Mouse (Mus musculus) embryo, embryonic 10 days (tissue): ENCODE data around the gene Pnpla6.
A peak's percentile ranks its signal among the peaks of the same experiment; 100 is the strongest.

Source experiments
- DNase-seq: peaks from one replicate; pipeline ENCODE4 v3.0.0-alpha.2; 2015; ENCODE audit warnings: low spot score

Pnpla6 gene

GRCm38 (mm10) chr8:3515260-3515671 is at the start of gene Pnpla6:
TSS of gene Pnpla6 (plus strand) at chr8:3515384.
- DNase-seq: peak; percentile 94

- DNase-seq: peak; percentile 100
Observed at GRCm38 (mm10) chr8:3467006-3467885, 47.9 kb upstream of the Pnpla6 start, which contains the start of gene Pex11g. TSS of gene Pex11g (minus strand) at chr8:3467680.

- no peak for DNase-seq
Observed at GRCm38 (mm10) chr8:3467886-3468545, 47.2 kb upstream of the Pnpla6 start.

- DNase-seq: no peak
Observed at GRCm38 (mm10) chr8:3468838-3469237, 46.3 kb upstream of the Pnpla6 start.

GRCm38 (mm10) chr8:3470562-3470961 is 44.6 kb upstream of the Pnpla6 start, which contains the start of gene Tex45:
TSS of gene Tex45 (plus strand) at chr8:3470862.
- no peak for DNase-seq

GRCm38 (mm10) chr8:3475715-3476429 is 39.3 kb upstream of the Pnpla6 start:
- peak; percentile 47 for DNase-seq

- no peak for DNase-seq
Observed at GRCm38 (mm10) chr8:3480221-3480785, 34.9 kb upstream of the Pnpla6 start.

- no peak for DNase-seq
Observed at GRCm38 (mm10) chr8:3481605-3482004, 33.6 kb upstream of the Pnpla6 start.

- no peak for DNase-seq
Observed at GRCm38 (mm10) chr8:3482240-3482740, 32.9 kb upstream of the Pnpla6 start.

GRCm38 (mm10) chr8:3483546-3483945 is 31.6 kb upstream of the Pnpla6 start:
- no peak for DNase-seq

- DNase-seq: no peak
Observed at GRCm38 (mm10) chr8:3485192-3485591, 30.0 kb upstream of the Pnpla6 start.

- DNase-seq: peak; percentile 85
Observed at GRCm38 (mm10) chr8:3492901-3493844, 22.0 kb upstream of the Pnpla6 start, which contains the start of gene Zfp358. TSS of gene Zfp358 (plus strand) at chr8:3493138.

GRCm38 (mm10) chr8:3493845-3494208 is 21.4 kb upstream of the Pnpla6 start:
- DNase-seq: peak; percentile 25

GRCm38 (mm10) chr8:3495578-3496427 is 19.4 kb upstream of the Pnpla6 start:
- DNase-seq: no peak

- DNase-seq: no peak
Observed at GRCm38 (mm10) chr8:3496428-3496748, 18.8 kb upstream of the Pnpla6 start.

GRCm38 (mm10) chr8:3498583-3498982 is 16.6 kb upstream of the Pnpla6 start:
- DNase-seq: no peak

- DNase-seq: peak; percentile 34
Observed at GRCm38 (mm10) chr8:3499751-3500150, 15.4 kb upstream of the Pnpla6 start.

GRCm38 (mm10) chr8:3500235-3501090 is 14.7 kb upstream of the Pnpla6 start, which contains the start of gene Mcoln1:
TSS of gene Mcoln1 (plus strand) at chr8:3500457.
- peak; percentile 100 for DNase-seq

- no peak for DNase-seq
Observed at GRCm38 (mm10) chr8:3502217-3502616, 13.0 kb upstream of the Pnpla6 start.
